Mouse (Mus musculus): ENCODE measurements at regions not wholly inside any gene's neighbourhood (a gene's known extent, or its start where the extent isn't known, plus 50 kb on each side); places are given as distances from the start of the nearest gene placed in this dataset.

DNA sequence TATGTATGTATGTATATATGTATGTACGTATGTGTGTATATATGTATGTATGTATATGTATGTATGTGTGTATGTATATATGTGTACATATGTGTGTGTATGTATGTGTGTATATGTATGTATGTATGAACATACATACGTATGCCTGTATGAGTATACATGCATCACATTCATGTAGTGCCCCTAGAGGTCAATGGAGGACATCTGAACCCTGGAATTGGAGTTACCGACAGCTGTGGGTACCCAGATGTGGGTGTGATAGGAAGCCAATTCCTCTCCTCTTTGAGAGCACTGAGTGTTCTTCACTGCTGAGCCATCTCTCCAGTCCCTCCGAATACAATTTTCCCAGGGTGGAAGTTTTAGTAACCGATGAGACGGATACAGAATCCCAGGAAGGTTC is 69.6 kb upstream of the Foxn3 start:
- Histone ChIP-seq H3K9me3 (0 out of 2 replicates have a peak, but pooled peaks cover 4% of the 10 kb centered on the region), H3K4me1 (peaks cover 6% of the 10 kb centered on the region), H3K4me3 (no peak overlapping the region), H3K4me2 (no peak overlapping the region), H3K27ac (no peak overlapping the region), H3K27me3 (no peaks in the 10 kb centered on the region), H3K36me3 (no peaks in the 10 kb centered on the region), H3K9ac (no peak overlapping the region)
- 91% methylated on average over 6 of the region's 6 CpGs for WGBS
- no peak for ATAC-seq (ENCODE audit: insufficient number of reproducible peaks, insufficient read depth, low FRiP score, low TSS enrichment, low read depth)

DNA sequence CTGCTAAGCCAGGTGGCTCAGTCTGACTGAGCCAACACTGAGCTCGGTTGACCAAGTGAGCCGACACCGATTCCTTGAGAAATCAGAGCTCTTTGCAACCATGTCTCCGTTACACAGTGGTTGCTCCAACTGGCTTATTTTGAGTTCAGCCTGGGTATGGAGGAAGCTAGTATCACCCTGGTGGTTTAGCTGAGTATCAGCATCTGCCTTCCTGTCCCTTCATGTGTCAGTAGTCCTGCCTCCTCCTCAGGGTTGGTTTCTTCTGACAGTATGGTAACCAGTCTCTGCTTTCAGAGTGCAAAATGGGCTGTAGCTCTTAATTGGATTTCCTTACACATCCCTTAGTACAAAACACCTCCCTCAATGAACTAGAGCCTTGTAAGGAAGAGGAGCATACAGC is 66.2 kb upstream of the Foxn3 start:
- ATAC-seq (ENCODE audit: insufficient number of reproducible peaks, insufficient read depth, low FRiP score, low TSS enrichment, low read depth): no peak
- 89% methylated on average over 4 of the region's 4 CpGs for WGBS
- no peak overlapping the region for H3K4me2 ChIP-seq
- H3K9me3 ChIP-seq: no peaks in the 10 kb centered on the region
- H3K9ac ChIP-seq: no peak overlapping the region
- no peak overlapping the region for H3K4me3 ChIP-seq
- H3K27me3 ChIP-seq: peaks cover 4% of the 10 kb centered on the region; the same call in 1 of the 2 replicates
- peaks cover 7% of the 10 kb centered on the region for H3K4me1 ChIP-seq
- H3K36me3 ChIP-seq: no peaks in the 10 kb centered on the region
- no peak overlapping the region for H3K27ac ChIP-seq

DNA sequence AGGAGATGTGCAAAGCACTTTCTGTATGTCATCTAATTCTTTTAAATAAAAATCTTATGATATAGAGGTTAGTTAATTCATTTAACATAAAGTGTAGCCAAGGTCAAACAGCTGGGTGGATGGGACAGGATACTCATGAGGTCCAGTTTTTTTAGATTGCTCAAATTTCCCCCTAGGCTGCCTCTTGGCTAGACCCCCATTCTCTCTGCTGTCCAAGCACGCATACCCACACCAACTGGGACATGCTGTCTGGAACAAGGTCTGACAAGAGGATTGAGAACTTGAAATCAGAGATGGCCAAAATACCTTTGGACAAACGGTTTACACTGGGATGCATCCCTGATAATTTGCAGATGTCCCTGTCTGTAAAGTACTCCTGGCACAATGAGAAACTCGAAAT is 65.0 kb upstream of the Foxn3 start:
- Histone ChIP-seq H3K36me3 (no peaks in the 10 kb centered on the region), H3K4me1 (peaks cover 7% of the 10 kb centered on the region), H3K27me3 (peaks cover 4% of the 10 kb centered on the region; the same call in 1 of the 2 replicates), H3K9me3 (no peaks in the 10 kb centered on the region), H3K4me3 (peak overlapping the region; percentile 69), H3K4me2 (peak overlapping the region; percentile 85), H3K27ac (no peak overlapping the region), H3K9ac (no peak overlapping the region; the same call in 1 of the 2 replicates)
- 36% methylated on average over 3 of the region's 3 CpGs for WGBS
- ATAC-seq (ENCODE audit: insufficient number of reproducible peaks, insufficient read depth, low FRiP score, low TSS enrichment, low read depth): no peak

- peak overlapping the region; percentile 69 for H3K4me3 ChIP-seq
- peak overlapping the region; percentile 66 for H3K9ac ChIP-seq
- H3K4me2 ChIP-seq: peak overlapping the region; percentile 85
- H3K4me1 ChIP-seq: peaks cover 7% of the 10 kb centered on the region
- H3K9me3 ChIP-seq: no peaks in the 10 kb centered on the region
- peaks cover 4% of the 10 kb centered on the region; the same call in 1 of the 2 replicates for H3K27me3 ChIP-seq
- ATAC-seq (ENCODE audit: insufficient number of reproducible peaks, insufficient read depth, low FRiP score, low TSS enrichment, low read depth): peak; percentile 85
- WGBS: under 1% methylated on average over 30 of the region's 30 CpGs
- H3K36me3 ChIP-seq: no peaks in the 10 kb centered on the region
- H3K27ac ChIP-seq: no peak overlapping the region
Measured at GRCm38 (mm10) chr12:99627898-99628231, 64.5 kb upstream of the Foxn3 start.

DNA sequence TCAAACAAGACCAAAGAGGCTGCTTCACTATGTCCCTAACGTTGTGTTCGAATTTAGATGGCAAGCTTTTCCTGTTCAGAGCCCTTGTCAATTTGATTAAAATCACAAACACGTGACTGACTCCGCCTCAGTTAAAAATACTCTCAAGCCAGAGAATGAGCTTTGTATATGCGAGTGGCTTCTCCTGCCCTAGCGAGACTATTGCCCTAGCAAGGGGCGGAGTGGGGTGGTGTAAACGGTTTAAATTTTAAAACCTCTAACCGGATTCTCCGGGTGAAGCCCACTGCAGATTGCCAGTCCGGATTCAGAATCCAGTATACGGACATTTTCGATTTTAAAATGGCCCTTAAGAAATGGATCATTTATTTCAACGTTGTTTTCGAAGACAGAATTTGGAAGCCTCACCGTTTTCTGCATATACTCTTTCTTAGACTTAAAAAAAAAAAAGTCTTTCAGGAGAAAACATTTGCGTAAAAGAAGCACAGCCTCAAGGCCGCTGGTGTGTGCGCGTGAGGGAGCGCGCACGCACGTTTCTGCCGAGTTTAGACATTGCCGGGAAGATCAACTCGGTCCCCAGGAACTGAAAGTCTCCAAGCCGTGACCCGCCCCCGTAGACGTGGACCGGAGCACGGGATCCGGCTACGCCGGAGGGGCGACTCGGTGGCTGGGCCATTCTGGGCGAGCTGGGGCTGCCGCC is 64.0 kb upstream of the Foxn3 start:
- Histone ChIP-seq H3K27ac (no peak overlapping the region), H3K4me1 (peaks cover 7% of the 10 kb centered on the region), H3K4me3 (peak overlapping the region; percentile 69), H3K4me2 (peak overlapping the region; percentile 85), H3K27me3 (peaks cover 4% of the 10 kb centered on the region; the same call in 1 of the 2 replicates), H3K9ac (peak overlapping the region; percentile 66), H3K9me3 (no peaks in the 10 kb centered on the region), H3K36me3 (no peaks in the 10 kb centered on the region)
- peak; percentile 70 for ATAC-seq (ENCODE audit: insufficient number of reproducible peaks, insufficient read depth, low FRiP score, low TSS enrichment, low read depth)
- 1% methylated on average over 40 of the region's 40 CpGs for WGBS

DNA sequence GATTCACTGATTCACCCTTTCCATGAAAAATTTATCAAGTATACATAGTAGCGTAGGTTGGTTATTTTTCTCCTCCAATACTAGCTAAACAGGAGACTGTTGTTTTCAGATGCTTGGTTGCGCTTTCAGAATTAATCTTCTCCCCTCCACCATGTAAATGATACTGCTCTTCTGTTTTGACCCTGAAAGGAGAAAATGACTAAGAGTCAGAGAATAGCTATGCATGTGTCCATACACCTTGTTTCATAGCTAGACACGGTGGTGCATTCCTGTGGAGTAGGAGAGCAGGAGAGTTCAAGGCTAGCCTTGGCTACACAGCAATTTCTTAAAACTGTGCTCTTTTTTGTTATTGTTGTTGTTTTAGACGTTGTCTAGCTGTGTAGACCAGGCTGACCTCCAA is 62.8 kb upstream of the Foxn3 start:
- no peak overlapping the region for H3K4me2 ChIP-seq
- H3K4me3 ChIP-seq: no peak overlapping the region
- ATAC-seq (ENCODE audit: insufficient number of reproducible peaks, insufficient read depth, low FRiP score, low TSS enrichment, low read depth): no peak
- no peaks in the 10 kb centered on the region for H3K9me3 ChIP-seq
- 83% methylated on average over 4 of the region's 4 CpGs for WGBS
- H3K27ac ChIP-seq: no peak overlapping the region
- no peak overlapping the region for H3K9ac ChIP-seq
- H3K36me3 ChIP-seq: no peaks in the 10 kb centered on the region
- peaks cover 7% of the 10 kb centered on the region for H3K4me1 ChIP-seq
- peaks cover 4% of the 10 kb centered on the region; the same call in 1 of the 2 replicates for H3K27me3 ChIP-seq

DNA sequence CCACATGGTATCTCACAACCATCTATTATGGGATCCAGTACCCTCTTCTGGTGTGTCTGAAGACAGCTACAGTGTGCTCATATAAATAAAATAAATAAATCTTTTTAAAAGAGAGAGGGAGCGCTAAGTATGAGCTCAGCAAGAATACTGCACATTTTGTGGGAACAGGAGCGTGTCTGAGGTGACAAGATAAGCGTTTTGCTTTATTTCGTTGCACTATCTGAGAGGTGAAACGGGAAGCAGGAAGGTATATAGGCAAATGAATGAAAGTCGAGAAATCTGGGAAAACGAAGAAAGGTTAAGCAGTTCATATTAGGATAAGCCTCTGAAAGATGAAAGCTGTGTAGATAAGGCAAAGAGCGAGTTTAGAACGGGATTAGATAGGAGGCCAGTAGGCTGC is 61.7 kb upstream of the Foxn3 start:
- peaks cover 7% of the 10 kb centered on the region for H3K4me1 ChIP-seq
- 89% methylated on average over 9 of the region's 9 CpGs for WGBS

GRCm38 (mm10) chr12:99622238-99622637 is 58.9 kb upstream of the Foxn3 start:
- Histone ChIP-seq H3K4me3 (no peak overlapping the region), H3K9ac (no peak overlapping the region), H3K36me3 (no peaks in the 10 kb centered on the region), H3K9me3 (no peaks in the 10 kb centered on the region), H3K4me2 (no peak overlapping the region), H3K27me3 (peaks cover 4% of the 10 kb centered on the region; the same call in 1 of the 2 replicates), H3K4me1 (no peaks in the 10 kb centered on the region), H3K27ac (no peak overlapping the region)
- whole genome bisulfite sequencing: 81% methylated on average over 2 of the region's 2 CpGs
- ATAC-seq (ENCODE audit: insufficient number of reproducible peaks, insufficient read depth, low FRiP score, low TSS enrichment, low read depth): no peak

More for the DNA sequence above, 61.7 kb upstream of the Foxn3 start:
- no peak for ATAC-seq (ENCODE audit: insufficient number of reproducible peaks, insufficient read depth, low FRiP score, low TSS enrichment, low read depth)
- Histone ChIP-seq H3K4me2 (no peak overlapping the region), H3K36me3 (no peaks in the 10 kb centered on the region), H3K4me3 (no peak overlapping the region), H3K27ac (no peak overlapping the region), H3K9ac (no peak overlapping the region), H3K9me3 (no peaks in the 10 kb centered on the region), H3K27me3 (peaks cover 4% of the 10 kb centered on the region; the same call in 1 of the 2 replicates)

DNA sequence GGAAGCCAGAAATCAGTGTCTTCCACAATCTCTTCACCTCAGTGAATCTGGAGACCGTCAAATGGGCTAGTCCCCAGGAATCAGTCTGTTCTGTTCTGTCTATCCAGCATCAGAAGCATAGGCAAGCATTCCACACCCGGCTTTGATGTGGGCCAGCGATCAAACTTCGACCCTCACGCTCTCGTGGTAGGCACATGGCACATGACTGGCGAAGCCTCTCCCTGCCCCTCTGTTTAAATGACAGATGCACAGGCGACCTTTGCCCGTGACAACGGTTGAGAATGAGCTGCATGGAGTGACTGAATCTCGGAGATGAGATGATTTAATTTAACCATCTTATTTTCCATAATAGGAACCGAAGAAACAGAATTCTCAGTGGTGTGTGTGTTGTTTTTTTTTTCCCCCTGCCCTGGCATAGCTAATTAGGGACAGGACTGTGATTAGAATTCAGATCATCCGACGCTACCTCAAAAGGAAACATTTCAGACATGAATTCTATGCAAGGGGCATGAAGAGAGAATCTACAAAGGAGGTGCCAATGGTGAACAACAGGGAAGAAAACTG is 53.9 kb upstream of the Foxn3 start:
- Histone ChIP-seq H3K4me1 (0 out of 2 replicates have a peak, but pooled peaks cover 3% of the 10 kb centered on the region), H3K27me3 (peaks cover 9% of the 10 kb centered on the region; the same call in 1 of the 2 replicates), H3K9me3 (no peaks in the 10 kb centered on the region), H3K4me3 (no peak overlapping the region), H3K27ac (no peak overlapping the region), H3K9ac (no peak overlapping the region), H3K4me2 (no peak overlapping the region), H3K36me3 (no peaks in the 10 kb centered on the region)
- WGBS: 77% methylated on average over 14 of the region's 14 CpGs
- no peak for ATAC-seq (ENCODE audit: insufficient number of reproducible peaks, insufficient read depth, low FRiP score, low TSS enrichment, low read depth)

GRCm38 (mm10) chr12:99614420-99614819 is 51.0 kb upstream of the Foxn3 start:
- no peaks in the 10 kb centered on the region for H3K9me3 ChIP-seq
- H3K36me3 ChIP-seq: no peaks in the 10 kb centered on the region
- H3K27ac ChIP-seq: no peak overlapping the region
- 0 out of 2 replicates have a peak, but pooled peaks cover 3% of the 10 kb centered on the region for H3K4me1 ChIP-seq
- peaks cover 9% of the 10 kb centered on the region; the same call in 1 of the 2 replicates for H3K27me3 ChIP-seq
- ATAC-seq (ENCODE audit: insufficient number of reproducible peaks, insufficient read depth, low FRiP score, low TSS enrichment, low read depth): no peak
- no peak overlapping the region for H3K4me2 ChIP-seq
- H3K4me3 ChIP-seq: no peak overlapping the region
- WGBS: 46% methylated on average over 6 of the region's 6 CpGs
- no peak overlapping the region for H3K9ac ChIP-seq
